Mouse (Mus musculus): ENCODE data around the gene Tapbpl. TPM values are rescaled to one million over a fixed set of nuclear protein-coding genes. Genes with fewer than 3 reads are reported as not detected.

The Tapbpl gene
- polyA plus RNA-seq, 1 experiment from 2014 or later, result 2.1 TPM

GRCm38 (mm10) chr6:125192016-125192714, 39.5 kb downstream of the Tapbpl start:
- H3K4me3 ChIP-seq (replicated peaks), result peak overlapping the region; percentile 66
- H3K9me3 ChIP-seq, result no peaks in the 10 kb centered on the region
- H3K4me1 ChIP-seq, result peaks cover 36% of the 10 kb centered on the region
- peak overlapping the region; percentile 99 for H3K27ac ChIP-seq
- no peaks in the 10 kb centered on the region for H3K27me3 ChIP-seq
- peaks cover 46% of the 10 kb centered on the region for H3K36me3 ChIP-seq (replicated peaks)
- peak; percentile 94 for ATAC-seq (ENCODE audit: low FRiP score)
- peak overlapping the region; percentile 80 for H3K4me2 ChIP-seq
- peak overlapping the region; percentile 72 for H3K9ac ChIP-seq
- WGBS, result under 1% methylated on average over 34 of the region's 34 CpGs

- under 1% methylated on average over 54 of the region's 54 CpGs for WGBS
- peak within 1 kb of the TSS; percentile 66 for H3K4me3 ChIP-seq (replicated peaks)
- H3K4me2 ChIP-seq, result peak within 1 kb of the TSS; percentile 80
- peak within 1 kb of the TSS; percentile 72 for H3K9ac ChIP-seq
- H3K9me3 ChIP-seq, result no peaks in the 10 kb centered on the region
- no peaks in the 10 kb centered on the region for H3K27me3 ChIP-seq
- H3K4me1 ChIP-seq, result peaks cover 36% of the 10 kb centered on the region
- H3K36me3 ChIP-seq (replicated peaks), result peaks cover 53% of the 10 kb centered on the region
- peak; percentile 97 for ATAC-seq (ENCODE audit: low FRiP score)
- H3K27ac ChIP-seq, result peak within 1 kb of the TSS; percentile 99
Observed at GRCm38 (mm10) chr6:125191332-125192015, 40.2 kb downstream of the Tapbpl start, which contains the start of the genes Ncapd2 and Mrpl51. Gene Ncapd2, minus strand, starts transcription at chr6:125191701. Gene Mrpl51, plus strand, starts transcription at chr6:125191801.

- no peak; the same call in 1 of the 2 replicates for ATAC-seq (ENCODE audit: low FRiP score)
- peak overlapping the region; percentile 72 for H3K9ac ChIP-seq
- H3K27me3 ChIP-seq, result no peaks in the 10 kb centered on the region
- H3K36me3 ChIP-seq (replicated peaks), result peaks cover 57% of the 10 kb centered on the region
- peak overlapping the region; percentile 80 for H3K4me2 ChIP-seq
- peaks cover 31% of the 10 kb centered on the region for H3K4me1 ChIP-seq
- no peaks in the 10 kb centered on the region for H3K9me3 ChIP-seq
- peak overlapping the region; percentile 66 for H3K4me3 ChIP-seq (replicated peaks)
- peak overlapping the region; percentile 99; the same call in 1 of the 2 replicates for H3K27ac ChIP-seq
Observed at GRCm38 (mm10) chr6:125190816-125191215, 40.8 kb downstream of the Tapbpl start.

- no peaks in the 10 kb centered on the region for H3K9me3 ChIP-seq
- H3K27ac ChIP-seq, result no peak overlapping the region
- no peak for ATAC-seq (ENCODE audit: low FRiP score)
- H3K27me3 ChIP-seq, result no peaks in the 10 kb centered on the region
- peaks cover 80% of the 10 kb centered on the region for H3K36me3 ChIP-seq (replicated peaks)
- no peak overlapping the region for H3K4me3 ChIP-seq (replicated peaks)
- no peak overlapping the region for H3K9ac ChIP-seq
- no peak overlapping the region for H3K4me2 ChIP-seq
- WGBS, result 95% methylated on average over 10 of the region's 10 CpGs
- peaks cover 15% of the 10 kb centered on the region for H3K4me1 ChIP-seq
Observed at GRCm38 (mm10) chr6:125186203-125186602, 45.5 kb downstream of the Tapbpl start.

- Histone ChIP-seq H3K9ac (no peak overlapping the region), H3K27me3 (no peaks in the 10 kb centered on the region), H3K9me3 (no peaks in the 10 kb centered on the region), H3K4me1 (no peaks in the 10 kb centered on the region), H3K4me3 (replicated peaks) (no peak overlapping the region), H3K27ac (no peak overlapping the region), H3K4me2 (no peak overlapping the region), H3K36me3 (replicated peaks) (peaks cover 99% of the 10 kb centered on the region)
- WGBS, result 81% methylated on average over 5 of the region's 5 CpGs
- ATAC-seq (ENCODE audit: low FRiP score), result no peak
Observed at GRCm38 (mm10) chr6:125182133-125182532, 49.5 kb downstream of the Tapbpl start.

GRCm38 (mm10) chr6:125179601-125180000, 52.1 kb downstream of the Tapbpl start:
- 92% methylated on average over 7 of the region's 7 CpGs for WGBS
- Histone ChIP-seq H3K27me3 (no peaks in the 10 kb centered on the region), H3K4me2 (no peak overlapping the region), H3K27ac (no peak overlapping the region), H3K9ac (no peak overlapping the region), H3K4me3 (replicated peaks) (no peak overlapping the region), H3K9me3 (no peaks in the 10 kb centered on the region), H3K4me1 (no peaks in the 10 kb centered on the region), H3K36me3 (replicated peaks) (peaks cover 99% of the 10 kb centered on the region)
- no peak for ATAC-seq (ENCODE audit: low FRiP score)

- Histone ChIP-seq H3K4me3 (replicated peaks) (no peak overlapping the region), H3K9ac (no peak overlapping the region), H3K4me1 (no peaks in the 10 kb centered on the region), H3K9me3 (no peaks in the 10 kb centered on the region), H3K4me2 (no peak overlapping the region), H3K27ac (no peak overlapping the region), H3K27me3 (no peaks in the 10 kb centered on the region), H3K36me3 (replicated peaks) (peaks cover 100% of the 10 kb centered on the region)
- 91% methylated on average over 5 of the region's 5 CpGs for WGBS
- no peak for ATAC-seq (ENCODE audit: low FRiP score)
Observed at GRCm38 (mm10) chr6:125175469-125175868, 56.2 kb downstream of the Tapbpl start.

Small RNA genes within 50 kb of the gene (microRNA-seq; reads per million reads assigned to microRNA genes)
- gene Mir3098 (0.97 reads per million), gene Mir8113 (not detected)

Other genes with a start within 250 kb of the Tapbpl start
- 6.9 and 8.2 TPM in 2 replicates for gene Pianp, start 235.2 kb downstream of the Tapbpl start, polyA plus RNA-seq (2016; fragmentation: Nextera tagmentation; extraction: Ambion mirVana)
- gene Zfp384, start 222.7 kb downstream of the Tapbpl start, polyA plus RNA-seq (2016; fragmentation: Nextera tagmentation; extraction: Ambion mirVana), result 16.7 and 19.1 TPM in 2 replicates
- 163 and 164 TPM in 2 replicates for gene Ing4, start 192.1 kb downstream of the Tapbpl start, polyA plus RNA-seq (2016; fragmentation: Nextera tagmentation; extraction: Ambion mirVana)
- gene Acrbp, start 182.2 kb downstream of the Tapbpl start, polyA plus RNA-seq (2016; fragmentation: Nextera tagmentation; extraction: Ambion mirVana), result 14.7 and 17.7 TPM in 2 replicates
- 0.31 TPM in 1 of 2 replicates, not detected in the other for gene Lpar5, start 163.9 kb downstream of the Tapbpl start, polyA plus RNA-seq (2016; fragmentation: Nextera tagmentation; extraction: Ambion mirVana)
- gene Chd4, start 135.9 kb downstream of the Tapbpl start, polyA plus RNA-seq (2016; fragmentation: Nextera tagmentation; extraction: Ambion mirVana), result 120 and 124 TPM in 2 replicates
- gene Nop2, start 100.0 kb downstream of the Tapbpl start, polyA plus RNA-seq (2016; fragmentation: Nextera tagmentation; extraction: Ambion mirVana), result 62.9 and 63.6 TPM in 2 replicates
- gene Iffo1, start 86.6 kb downstream of the Tapbpl start, polyA plus RNA-seq (2016; fragmentation: Nextera tagmentation; extraction: Ambion mirVana), result 15.9 and 16.0 TPM in 2 replicates
- gene Gapdh, start 65.4 kb downstream of the Tapbpl start, polyA plus RNA-seq (2016; fragmentation: Nextera tagmentation; extraction: Ambion mirVana), result 2,231 and 2,319 TPM in 2 replicates
- gene Ncapd2, start 40.2 kb downstream of the Tapbpl start, polyA plus RNA-seq (2016; fragmentation: Nextera tagmentation; extraction: Ambion mirVana), result 221 and 246 TPM in 2 replicates
- 192 and 193 TPM in 2 replicates for gene Mrpl51, start 40.1 kb downstream of the Tapbpl start, polyA plus RNA-seq (2016; fragmentation: Nextera tagmentation; extraction: Ambion mirVana)
- 5.5 and 6.0 TPM in 2 replicates for gene Vamp1, start 16.3 kb downstream of the Tapbpl start, polyA plus RNA-seq (2016; fragmentation: Nextera tagmentation; extraction: Ambion mirVana)
- gene Cd27, start 5.2 kb upstream of the Tapbpl start, polyA plus RNA-seq (2016; fragmentation: Nextera tagmentation; extraction: Ambion mirVana), result 1.6 and 1.8 TPM in 2 replicates
- not detected in 2 replicates for gene Tuba3a, start 54.2 kb upstream of the Tapbpl start, polyA plus RNA-seq (2016; fragmentation: Nextera tagmentation; extraction: Ambion mirVana)
- gene Ltbr, start 82.0 kb upstream of the Tapbpl start, polyA plus RNA-seq (2016; fragmentation: Nextera tagmentation; extraction: Ambion mirVana), result 12.7 and 14.0 TPM in 2 replicates
- gene Scnn1a, start 88.8 kb upstream of the Tapbpl start, polyA plus RNA-seq (2016; fragmentation: Nextera tagmentation; extraction: Ambion mirVana), result 0.24 and 0.49 TPM in 2 replicates
- gene Tnfrsf1a, start 117.5 kb upstream of the Tapbpl start, polyA plus RNA-seq (2016; fragmentation: Nextera tagmentation; extraction: Ambion mirVana), result 16.6 and 19.3 TPM in 2 replicates
- gene Plekhg6, start 148.9 kb upstream of the Tapbpl start, polyA plus RNA-seq (2016; fragmentation: Nextera tagmentation; extraction: Ambion mirVana), result 0.05 and 0.09 TPM in 2 replicates

All from forebrain, embryonic 12.5 days (tissue).